Mouse (Mus musculus) layer of hippocampus, adult 2 months (tissue): ENCODE measurements at regions not wholly inside any gene's neighbourhood (a gene's known extent, or its start where the extent isn't known, plus 50 kb on each side); places are given as distances from the start of the nearest gene placed in this dataset.

Experiments used
- DNase-seq, 2 experiments: peaks; one replicate each; pipeline ENCODE4 v3.0.0; 2022; ENCODE audit warnings: low spot score in 2 of 2
- H3K27ac ChIP-seq: fragments of 200-600 bp; 2 replicates; pipeline ENCODE4 v1.8.1; 2022
- H3K4me3 ChIP-seq: fragments of 200-600 bp; 2 replicates; pipeline ENCODE4 v1.8.1; 2022; ENCODE audit warnings: mild to moderate bottlenecking
- CTCF ChIP-seq: fragments of 200-600 bp; conservative IDR thresholded peaks from 2 replicates; pipeline ENCODE4 v1.8.1; 2022; ENCODE audit warnings: antibody characterized with exemption, mild to moderate bottlenecking, moderate library complexity

DNA sequence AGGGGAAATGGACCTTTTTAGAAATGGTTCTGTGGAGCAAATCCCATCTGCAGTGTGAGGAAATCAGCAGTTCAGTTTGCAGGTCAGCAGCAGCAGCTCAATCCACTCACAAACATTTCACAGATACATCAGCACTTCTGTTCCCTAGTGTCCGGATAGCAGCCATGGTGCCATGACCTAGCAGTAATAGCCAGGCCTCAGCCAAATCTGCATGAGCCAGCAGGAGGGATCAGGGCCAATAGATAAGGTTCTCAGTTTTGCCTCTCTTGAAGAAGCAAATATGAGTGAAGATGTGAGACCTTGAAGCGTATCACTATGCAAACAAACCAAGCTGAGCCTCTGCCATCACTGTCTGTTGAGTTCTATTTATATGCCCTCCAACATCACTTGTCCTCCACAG is 380.7 kb upstream of the Chrm3 start:
- Histone ChIP-seq H3K27ac (no peak overlapping the region), H3K4me3 (no peak overlapping the region)
- TF ChIP-seq CTCF, result no peak
- no peak for DNase-seq

DNA sequence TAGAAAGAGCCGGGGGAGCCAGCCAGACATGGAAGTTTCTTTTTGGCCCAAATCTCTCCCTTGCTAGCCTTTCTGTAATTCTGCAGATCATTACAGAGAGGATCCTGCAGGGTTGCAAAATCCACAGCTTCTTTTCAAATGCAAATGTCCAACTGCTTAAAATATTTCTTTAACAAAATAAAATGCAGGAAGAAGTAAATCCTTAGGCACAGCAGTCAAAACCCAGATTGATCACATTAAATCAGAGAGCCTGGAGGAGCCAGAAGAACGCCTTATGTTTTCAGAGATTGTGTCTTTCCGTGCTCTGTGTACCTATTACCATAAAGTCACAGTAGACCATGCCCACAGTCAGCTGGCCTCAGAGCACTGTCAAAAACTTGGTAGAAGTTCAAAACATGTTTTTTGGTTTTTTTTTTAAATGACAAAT is 365.1 kb upstream of the Chrm3 start:
- Histone ChIP-seq H3K4me3 (no peak overlapping the region), H3K27ac (peak overlapping the region; percentile 40)
- DNase-seq, result peak in 1 of 2 experiments; percentile 23
- TF ChIP-seq CTCF, result no peak

DNA sequence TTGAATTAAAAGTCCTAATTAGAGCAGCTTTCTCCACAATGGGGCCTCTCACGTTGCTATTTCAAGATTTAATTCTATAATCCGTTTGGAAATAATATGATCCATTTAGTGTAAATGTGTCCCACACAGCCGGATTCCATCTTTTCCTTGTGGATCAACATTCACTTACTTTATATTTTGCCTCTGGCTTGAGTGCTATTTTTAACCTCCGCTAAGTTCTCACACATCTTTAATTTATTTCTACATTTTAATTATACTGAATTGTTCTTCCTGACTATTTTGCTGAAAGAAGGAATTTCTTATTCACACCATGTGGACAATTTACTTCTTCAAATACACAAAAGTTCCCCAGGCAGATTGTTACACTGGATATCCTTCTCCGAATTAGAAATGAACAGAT is 364.7 kb upstream of the Chrm3 start:
- no peak for TF ChIP-seq CTCF
- peak overlapping the region; percentile 40; the same call in 1 of the 2 replicates for H3K27ac ChIP-seq
- no peak overlapping the region for H3K4me3 ChIP-seq
- no peak for DNase-seq

DNA sequence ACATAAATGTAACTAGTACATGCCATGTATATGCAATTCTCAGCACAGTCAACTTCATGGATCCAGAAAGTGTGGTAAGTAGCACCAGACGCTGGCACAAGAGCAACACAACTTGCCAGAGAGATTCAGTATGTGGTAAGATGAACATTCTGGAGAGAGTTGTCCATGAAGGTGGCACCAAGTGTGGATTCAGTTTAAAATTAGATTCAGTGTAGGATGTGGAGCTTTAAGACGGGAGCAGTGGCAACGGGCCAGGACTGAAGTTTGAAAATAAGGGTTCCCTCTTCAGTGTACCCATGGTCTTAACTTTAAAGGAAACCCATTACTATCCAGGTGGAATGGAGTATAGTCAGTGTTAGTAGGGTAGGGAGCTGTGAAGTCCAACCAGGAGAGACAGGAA is 360.0 kb upstream of the Chrm3 start:
- DNase-seq, result no peak
- no peak for TF ChIP-seq CTCF
- no peak overlapping the region for H3K27ac ChIP-seq
- no peak overlapping the region for H3K4me3 ChIP-seq

DNA sequence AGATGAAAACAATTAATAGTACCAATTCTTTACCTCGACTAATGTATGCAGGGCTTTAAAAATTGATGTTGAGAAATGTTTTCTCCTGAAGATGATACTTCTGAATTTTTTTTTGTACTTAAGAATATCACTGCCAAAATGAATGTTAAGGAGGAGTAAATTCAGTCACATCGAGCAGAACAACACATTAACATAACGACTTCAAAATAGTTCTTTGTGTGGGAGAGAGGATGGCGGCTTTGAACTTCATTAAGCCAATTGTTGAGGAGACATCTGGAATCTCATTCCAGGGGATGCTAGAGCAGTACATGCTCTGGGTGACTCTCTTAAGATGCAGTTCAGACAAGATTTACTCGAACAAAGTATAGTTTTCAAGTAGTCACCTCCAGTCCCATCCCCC is 350.8 kb upstream of the Chrm3 start:
- TF ChIP-seq CTCF, result no peak
- H3K4me3 ChIP-seq, result no peak overlapping the region
- DNase-seq, result no peak
- no peak overlapping the region for H3K27ac ChIP-seq

DNA sequence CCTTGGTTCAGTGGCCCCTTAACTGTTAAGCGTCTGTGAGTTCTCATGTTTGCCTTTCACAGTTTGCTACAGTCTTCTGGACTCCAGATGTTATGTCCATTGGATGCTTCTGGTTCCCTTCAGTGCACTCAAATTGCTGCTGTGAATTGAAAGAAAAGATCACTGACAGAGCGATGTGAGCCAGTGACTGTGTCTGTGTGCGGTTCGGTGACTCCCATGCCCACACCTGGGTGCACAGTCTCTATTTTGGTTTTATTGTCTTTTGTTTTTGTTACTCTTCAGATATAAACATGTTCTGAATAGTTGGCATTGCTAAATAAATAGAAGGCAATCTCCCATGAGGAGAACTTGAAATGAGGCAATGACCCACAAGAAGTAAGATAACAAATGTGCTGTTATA is 350.3 kb upstream of the Chrm3 start:
- no peak for TF ChIP-seq CTCF
- no peak overlapping the region for H3K27ac ChIP-seq
- no peak overlapping the region for H3K4me3 ChIP-seq
- no peak for DNase-seq

DNA sequence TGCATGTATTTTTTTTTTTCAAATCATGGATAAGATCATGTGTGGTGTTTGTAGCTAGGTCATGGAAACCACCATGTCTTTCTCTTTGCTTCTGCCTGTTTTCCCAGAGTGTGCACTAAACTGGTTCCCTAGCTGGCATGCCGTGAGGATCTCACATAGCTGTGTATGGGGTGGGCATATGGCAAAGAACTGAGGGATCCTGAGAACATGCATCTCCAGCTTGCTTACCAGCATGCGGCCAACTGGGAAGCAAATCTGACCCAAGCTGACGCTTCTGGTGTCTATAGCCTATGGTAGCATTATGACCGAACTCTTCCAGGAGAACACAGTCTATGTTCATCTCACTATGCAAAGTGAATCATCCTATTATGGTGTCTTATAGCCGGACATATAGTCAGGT is 336.5 kb upstream of the Chrm3 start:
- Histone ChIP-seq H3K27ac (no peak overlapping the region), H3K4me3 (no peak overlapping the region)
- no peak for DNase-seq
- no peak for TF ChIP-seq CTCF

DNA sequence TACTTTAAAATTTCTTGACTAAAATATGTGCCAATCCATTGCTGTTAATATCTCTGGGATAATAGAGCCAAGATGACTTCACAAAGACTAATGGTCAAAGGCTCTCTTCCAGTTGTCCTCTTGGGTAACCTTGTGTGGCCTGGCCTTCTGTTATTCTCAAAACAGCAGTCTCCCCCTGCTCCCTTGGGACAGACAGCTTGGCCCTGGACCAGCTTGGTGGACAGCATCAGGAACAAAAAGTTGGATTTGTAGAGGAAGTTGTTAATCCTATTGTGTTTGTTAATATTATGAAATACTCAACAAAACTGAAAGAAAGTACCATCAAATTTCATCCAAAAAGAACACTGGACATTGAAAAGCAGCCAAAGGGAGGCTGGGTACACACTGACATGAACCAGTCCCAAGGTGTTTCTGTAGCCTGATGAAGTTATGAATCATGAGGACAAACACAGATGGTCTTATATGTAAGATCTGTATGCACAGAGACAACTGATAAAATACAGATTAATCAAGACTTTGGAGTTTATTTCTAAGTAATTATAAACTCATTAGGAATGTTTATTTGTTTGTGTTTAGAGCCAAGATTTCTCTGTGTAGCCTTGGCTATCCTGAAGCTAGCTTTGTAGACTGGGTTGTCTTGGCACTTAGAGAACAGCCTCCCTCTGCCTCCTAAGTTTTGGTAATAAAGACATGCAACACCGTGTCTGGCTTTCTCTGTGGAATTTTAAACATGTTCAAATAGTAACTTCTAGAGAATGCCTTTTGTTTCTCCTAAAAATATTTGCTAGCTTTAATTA is 335.7 kb upstream of the Chrm3 start:
- no peak overlapping the region for H3K4me3 ChIP-seq
- no peak overlapping the region for H3K27ac ChIP-seq
- TF ChIP-seq CTCF, result no peak
- no peak for DNase-seq

DNA sequence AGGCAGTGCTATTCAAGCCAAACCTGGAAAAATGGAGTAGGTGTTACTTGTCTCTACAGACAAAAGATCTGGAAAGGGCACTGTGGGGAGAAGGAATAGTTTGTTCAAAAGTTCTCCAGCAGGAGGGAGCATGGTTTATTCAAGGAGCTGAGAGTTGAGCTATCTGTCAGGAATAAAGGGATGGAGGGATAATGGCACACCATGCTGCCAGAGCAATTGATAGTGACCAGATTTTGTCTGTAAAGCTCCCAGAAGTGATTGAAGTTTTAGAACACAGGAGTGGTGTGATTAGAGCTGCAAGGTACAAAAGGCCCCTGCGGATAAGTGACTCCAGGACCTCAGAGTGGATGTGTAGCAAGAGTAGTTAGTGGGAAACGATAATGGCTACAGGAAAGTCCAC is 330.7 kb upstream of the Chrm3 start:
- no peak for TF ChIP-seq CTCF
- Histone ChIP-seq H3K4me3 (no peak overlapping the region), H3K27ac (no peak overlapping the region)
- DNase-seq, result no peak

DNA sequence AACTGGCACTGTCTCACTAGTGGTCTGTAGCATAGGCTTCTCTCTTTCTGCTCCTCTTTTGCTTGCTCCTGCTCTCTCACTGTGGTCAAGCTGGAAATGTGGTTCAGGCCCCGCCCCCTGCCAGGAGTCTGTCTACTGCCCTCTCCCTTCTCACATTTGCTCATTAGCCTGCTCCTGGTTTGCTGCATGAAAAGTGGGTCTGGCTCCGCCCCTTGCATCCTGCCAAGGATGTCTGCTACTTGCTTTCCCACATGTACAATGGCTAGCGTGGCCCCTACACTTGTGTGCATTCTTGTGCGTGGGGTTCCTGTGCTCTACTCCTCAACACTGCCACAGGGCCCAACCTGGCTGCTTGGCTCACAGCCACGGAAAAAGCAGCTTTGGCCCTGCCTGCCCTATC is 326.7 kb upstream of the Chrm3 start:
- no peak for TF ChIP-seq CTCF
- Histone ChIP-seq H3K27ac (no peak overlapping the region), H3K4me3 (no peak overlapping the region)
- DNase-seq, result no peak

DNA sequence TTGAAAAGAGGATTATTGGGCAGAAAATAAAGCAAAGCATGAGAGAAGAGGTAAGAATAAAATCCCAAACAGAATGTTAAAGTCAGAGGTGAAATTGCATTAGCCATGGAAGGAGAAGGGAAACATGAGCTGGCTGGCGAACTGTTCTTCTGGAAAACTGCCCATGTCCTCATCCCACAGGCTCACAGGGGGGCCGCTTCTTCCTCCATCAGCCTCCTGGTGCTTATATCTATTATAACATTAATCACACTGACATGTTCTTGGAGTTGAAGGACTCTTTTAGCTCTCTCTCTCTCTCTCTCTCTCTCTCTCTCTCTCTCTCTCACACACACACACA is 293.4 kb upstream of the Chrm3 start:
- no peak for TF ChIP-seq CTCF
- no peak for DNase-seq
- peak overlapping the region; percentile 62 for H3K27ac ChIP-seq
- H3K4me3 ChIP-seq, result no peak overlapping the region

DNA sequence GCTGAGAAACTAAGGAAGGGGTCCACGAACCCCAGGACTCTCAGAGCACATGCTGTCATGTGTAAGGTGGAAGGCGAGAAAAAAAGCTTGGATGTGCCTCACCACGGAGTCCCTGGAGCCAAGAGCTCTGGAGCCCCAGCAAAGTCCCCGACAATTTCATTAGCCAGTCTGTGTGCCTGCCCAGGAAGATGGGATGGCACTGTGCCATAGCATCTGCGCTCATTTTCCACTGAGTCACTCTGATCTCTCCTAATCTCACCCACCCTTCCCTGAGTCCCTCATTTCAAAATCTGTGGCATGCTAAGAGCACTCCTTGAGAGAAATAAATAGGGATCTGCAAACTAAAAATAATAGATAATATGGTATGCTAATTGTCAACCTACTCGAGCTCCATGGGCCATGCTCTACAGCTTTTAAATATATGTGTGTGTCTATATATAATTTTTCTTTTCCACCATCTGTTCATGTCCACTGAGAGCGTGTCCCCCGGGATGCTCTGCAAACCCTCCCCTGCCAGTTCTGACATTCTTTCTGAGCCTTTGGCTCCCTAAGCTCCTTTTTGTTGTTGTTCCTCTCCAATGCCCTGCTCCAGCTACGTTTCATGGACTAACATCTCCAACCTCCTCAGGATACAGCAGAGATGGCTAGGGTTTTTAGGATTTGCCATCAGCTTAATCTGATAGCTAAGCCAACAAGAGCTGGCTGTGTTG is 292.9 kb upstream of the Chrm3 start:
- Histone ChIP-seq H3K27ac (peak overlapping the region; percentile 62), H3K4me3 (no peak overlapping the region)
- DNase-seq, result peak; percentile 68 to 82
- no peak for TF ChIP-seq CTCF

DNA sequence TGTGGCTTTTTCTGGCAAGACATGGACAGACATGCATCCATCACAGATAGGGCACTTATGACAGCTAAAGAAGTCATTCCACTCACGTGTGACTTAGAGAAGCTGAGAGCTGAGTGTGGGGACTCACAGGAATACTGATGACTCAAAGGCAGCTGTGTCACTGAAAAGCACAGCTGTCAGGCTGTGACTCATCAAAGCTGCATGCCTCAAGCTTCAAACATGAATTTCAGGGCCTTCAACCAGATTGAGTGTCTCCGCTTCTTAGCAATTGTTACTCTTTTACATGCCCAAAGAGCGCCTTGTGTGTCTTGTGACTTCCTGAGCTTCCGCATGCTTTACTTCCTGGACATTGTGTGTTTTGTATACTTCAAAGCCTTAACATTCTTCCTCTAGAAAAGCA is 276.2 kb upstream of the Chrm3 start:
- DNase-seq, result peak in 1 of 2 experiments; percentile 26
- Histone ChIP-seq H3K4me3 (no peak overlapping the region), H3K27ac (peak overlapping the region; percentile 41; the same call in 1 of the 2 replicates)
- TF ChIP-seq CTCF, result no peak

DNA sequence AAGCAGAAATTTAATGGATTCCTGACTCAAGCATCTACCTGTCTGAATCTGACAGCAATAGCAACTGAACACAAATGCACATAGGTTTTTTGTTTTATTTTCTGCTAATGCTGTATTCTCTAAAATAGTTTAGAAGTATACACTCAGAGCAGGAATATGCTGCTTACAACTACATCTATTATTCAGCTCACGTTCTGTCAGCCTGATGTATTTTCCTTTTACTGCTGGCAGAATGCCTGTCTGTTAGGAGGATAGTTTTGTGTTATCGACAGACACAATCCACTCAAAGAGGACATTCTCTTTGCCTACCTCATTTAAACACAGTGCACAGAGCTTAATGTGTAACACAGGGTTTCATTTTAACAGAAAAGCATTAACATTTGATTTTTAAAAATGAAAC is 269.8 kb upstream of the Chrm3 start:
- no peak overlapping the region for H3K4me3 ChIP-seq
- peak in 1 of 2 experiments; percentile 19 for DNase-seq
- TF ChIP-seq CTCF, result no peak
- H3K27ac ChIP-seq, result no peak overlapping the region
